Mouse (Mus musculus) liver, adult 2 months (tissue): ENCODE measurements around the gene Gm5624. TPM values are rescaled to one million over a fixed set of nuclear protein-coding genes. Genes with fewer than 3 reads are reported as not detected.
"Not testable (repeated sequence)": the region's sequence is repeated elsewhere in the genome, so short reads cannot be mapped to it uniquely, and the experiment has no call there.

ENCODE experiments used
- DNase-seq: peaks from one replicate; pipeline ENCODE4 v3.0.0-alpha.2; 2011; ENCODE audit warnings: low read depth, low spot score; ENCODE audit errors: extremely low read depth
- H3K27ac ChIP-seq: fragments of 200-500 bp; replicated peaks from 2 replicates; pipeline ENCODE4 v1.5.1; 2012; ENCODE audit warnings: low read depth, mild to moderate bottlenecking, control low read depth, inconsistent platforms, low read length; ENCODE audit not compliant: insufficient read depth
- H3K27me3 ChIP-seq: fragments of 200-500 bp; 2 replicates; pipeline ENCODE4 v1.6.1; 2012; ENCODE audit warnings: mild to moderate bottlenecking, moderate library complexity, low read length, inconsistent platforms; ENCODE audit not compliant: control insufficient read depth, insufficient read depth
- H3K36me3 ChIP-seq: fragments of 200-500 bp; 2 replicates; pipeline ENCODE4 v1.6.1; 2012; ENCODE audit warnings: low read length, inconsistent platforms; ENCODE audit not compliant: control insufficient read depth, insufficient read depth
- H3K4me1 ChIP-seq: fragments of 200-500 bp; 2 replicates; pipeline ENCODE4 v1.6.1; 2011; ENCODE audit warnings: low read length; ENCODE audit not compliant: control insufficient read depth, insufficient read depth
- H3K4me3 ChIP-seq: fragments of 200-500 bp; 2 replicates; pipeline ENCODE4 v1.5.1; 2011; ENCODE audit warnings: low read depth, mild to moderate bottlenecking, control low read depth, low read length, moderate library complexity; ENCODE audit not compliant: insufficient read depth
- H3K79me2 ChIP-seq: fragments of 200-500 bp; 2 replicates; pipeline ENCODE4 v1.6.1; 2012; ENCODE audit warnings: inconsistent platforms, mild to moderate bottlenecking, low read length, moderate library complexity; ENCODE audit not compliant: control insufficient read depth, insufficient read depth
- H3K9ac ChIP-seq: fragments of 200-500 bp; 2 replicates; pipeline ENCODE4 v1.6.1; 2012; ENCODE audit warnings: low read depth, mild to moderate bottlenecking, control low read depth, inconsistent platforms, low read length
- WGBS: fragments of 180-500 bp; shearing (Covaris S2); methylation state at CpG from one replicate; pipeline ENCODE4 v1.1.7; 2018; 5-methylcytosine and 5-hydroxymethylcytosine counted together
- polyA plus RNA-seq: library from polyadenylated mRNA; depleted of rRNA; stranded (reverse); fragments of >200 nt; gene quantifications from 2 replicates; pipeline ENCODE4 v1.2.3, GENCODE M21; 2012; rRNA removed
- total RNA-seq: library from RNA; depleted of rRNA; stranded (reverse); fragments of >200 nt; gene quantifications from 2 replicates; pipeline ENCODE4 v1.2.3, GENCODE M21; 2014; rRNA removed

Gene Gm5624
- total RNA-seq: not detected in 2 replicates
- polyA plus RNA-seq: not detected in 2 replicates

GRCm38 (mm10) chr14:44627737-44628136, at the start of gene Gm5624:
Gm5624 (minus strand) TSS chr14:44627938.
- not testable (repeated sequence) for H3K9ac ChIP-seq, H3K27ac ChIP-seq, H3K27me3 ChIP-seq, DNase-seq, H3K4me3 ChIP-seq, H3K79me2 ChIP-seq, H3K36me3 ChIP-seq, H3K4me1 ChIP-seq
- WGBS: 65% methylated on average over 4 of the region's 4 CpGs

- H3K36me3 ChIP-seq, H3K9ac ChIP-seq, H3K4me3 ChIP-seq, DNase-seq, H3K79me2 ChIP-seq, H3K27me3 ChIP-seq, H3K27ac ChIP-seq, H3K4me1 ChIP-seq: not testable (repeated sequence)
- WGBS: 74% methylated on average over 2 of the region's 2 CpGs
These were observed 36.0 kb downstream of the Gm5624 start for GRCm38 (mm10) chr14:44591765-44592164.

GRCm38 (mm10) chr14:44582853-44583252, 44.9 kb downstream of the Gm5624 start, which contains the start of gene Gm8247:
Gm8247 (plus strand) TSS chr14:44583153.
- H3K36me3 ChIP-seq, DNase-seq, H3K27ac ChIP-seq, H3K79me2 ChIP-seq, H3K9ac ChIP-seq, H3K4me3 ChIP-seq, H3K27me3 ChIP-seq, H3K4me1 ChIP-seq: not testable (repeated sequence)
- 93% methylated on average over 4 of the region's 4 CpGs for WGBS

- not testable (repeated sequence) for H3K4me1 ChIP-seq, H3K27me3 ChIP-seq, H3K27ac ChIP-seq, H3K79me2 ChIP-seq, DNase-seq, H3K36me3 ChIP-seq, H3K4me3 ChIP-seq, H3K9ac ChIP-seq
- WGBS: 36% methylated on average over 5 of the region's 5 CpGs
These were observed 79.8 kb downstream of the Gm5624 start for GRCm38 (mm10) chr14:44547961-44548360.

- H3K27ac ChIP-seq, DNase-seq, H3K4me1 ChIP-seq, H3K27me3 ChIP-seq, H3K36me3 ChIP-seq, H3K79me2 ChIP-seq, H3K4me3 ChIP-seq, H3K9ac ChIP-seq: not testable (repeated sequence)
- WGBS: 82% methylated on average over 5 of the region's 5 CpGs
These were observed 109.8 kb downstream of the Gm5624 start, which contains the start of gene Gm17093 for GRCm38 (mm10) chr14:44517976-44518375. Gm17093 (plus strand) TSS chr14:44518276.

Other genes with a start within 250 kb of the Gm5624 start
- gene Gm3371, start 217.2 kb downstream of the Gm5624 start, total RNA-seq: not detected in 2 replicates
- not detected in 2 replicates for gene Gm3371, start 217.2 kb downstream of the Gm5624 start, polyA plus RNA-seq
- gene Gm8232, start 194.3 kb downstream of the Gm5624 start, total RNA-seq: not detected in 2 replicates
- not detected in 2 replicates for gene Gm8232, start 194.3 kb downstream of the Gm5624 start, polyA plus RNA-seq
- not detected in 2 replicates for gene BC061237, start 135.5 kb downstream of the Gm5624 start, total RNA-seq
- not detected in 2 replicates for gene BC061237, start 135.5 kb downstream of the Gm5624 start, polyA plus RNA-seq
- gene Gm17093, start 109.7 kb downstream of the Gm5624 start, total RNA-seq: not detected in 2 replicates
- not detected in 2 replicates for gene Gm17093, start 109.7 kb downstream of the Gm5624 start, polyA plus RNA-seq
- gene Gm8247, start 44.8 kb downstream of the Gm5624 start, total RNA-seq: not detected in 2 replicates
- gene Gm8247, start 44.8 kb downstream of the Gm5624 start, polyA plus RNA-seq: not detected in 2 replicates
- not detected in 2 replicates for gene Gm8257, start 78.5 kb upstream of the Gm5624 start, total RNA-seq
- gene Gm8257, start 78.5 kb upstream of the Gm5624 start, polyA plus RNA-seq: not detected in 2 replicates
- gene Gm8267, start 122.4 kb upstream of the Gm5624 start, total RNA-seq: not detected in 2 replicates
- not detected in 2 replicates for gene Gm8267, start 122.4 kb upstream of the Gm5624 start, polyA plus RNA-seq
- not detected in 2 replicates for gene Ptgdr, start 231.4 kb upstream of the Gm5624 start, total RNA-seq
- not detected in 2 replicates for gene Ptgdr, start 231.4 kb upstream of the Gm5624 start, polyA plus RNA-seq